Mouse (Mus musculus) stomach, embryonic 14.5 days (tissue): ENCODE results near the gene Mrps18a. TPM values are rescaled to one million over a fixed set of nuclear protein-coding genes. Genes with fewer than 3 reads are reported as not detected.

Experiments
- ATAC-seq: fragments of 200-750 bp; cut with Nextera tagmentation; 2 replicates; pipeline ENCODE4 v1.8.0; 2017; ENCODE audit warnings: low read depth, moderate TSS enrichment; ENCODE audit not compliant: insufficient number of reproducible peaks, insufficient read depth, low FRiP score
- H3K27ac ChIP-seq: fragments of 300-500 bp; sonication (generic); 2 replicates; pipeline ENCODE4 v1.5.1; 2014; ENCODE audit warnings: mild to moderate bottlenecking, low read length, moderate library complexity, mixed read lengths
- H3K27me3 ChIP-seq: fragments of 300-500 bp; sonication (generic); 2 replicates; pipeline ENCODE4 v1.6.1; 2014; ENCODE audit warnings: low read length, control low read depth, mixed read lengths; ENCODE audit not compliant: control insufficient read depth, insufficient read depth
- H3K36me3 ChIP-seq: fragments of 300-500 bp; sonication (generic); 2 replicates; pipeline ENCODE4 v1.6.1; 2014; ENCODE audit warnings: mild to moderate bottlenecking, control low read depth, low read length, moderate library complexity, mixed read lengths; ENCODE audit not compliant: control insufficient read depth, insufficient read depth
- H3K4me1 ChIP-seq: fragments of 300-500 bp; sonication (generic); 2 replicates; pipeline ENCODE4 v1.6.1; 2014; ENCODE audit warnings: low read length, control low read depth, mixed read lengths; ENCODE audit not compliant: control insufficient read depth, insufficient read depth
- H3K4me2 ChIP-seq: fragments of 300-500 bp; sonication (generic); replicated peaks from 2 replicates; pipeline ENCODE4 v1.6.1; 2014; ENCODE audit warnings: low read depth, low read length, control low read depth
- H3K4me3 ChIP-seq: fragments of 300-500 bp; sonication (generic); 2 replicates; pipeline ENCODE4 v1.5.1; 2014; ENCODE audit warnings: low read depth, low read length, control low read depth
- H3K9ac ChIP-seq: fragments of 300-500 bp; sonication (generic); replicated peaks from 2 replicates; pipeline ENCODE4 v1.6.1; 2014; ENCODE audit warnings: low read depth, mild to moderate bottlenecking, control low read depth, low read length, moderate library complexity, mixed read lengths
- H3K9me3 ChIP-seq: fragments of 300-500 bp; sonication (generic); 2 replicates; pipeline ENCODE4 v1.6.1; 2016; ENCODE audit warnings: low read depth, low read length, control low read depth; ENCODE audit not compliant: control insufficient read depth
- WGBS: fragments of 180-500 bp; shearing (Covaris S2); extraction: QIAGEN DNeasy Blood & Tissue Kit; methylation state at CpG from one replicate; pipeline ENCODE4 v1.1.7; 2014; 5-methylcytosine and 5-hydroxymethylcytosine counted together
- polyA plus RNA-seq: library from polyadenylated mRNA; unstranded; fragments of >200 nt; fragmentation: Nextera tagmentation; extraction: Ambion mirVana; gene quantifications from 2 replicates; pipeline ENCODE4 v1.2.1, GENCODE M21; 2014

Gene Mrps18a
- polyA plus RNA-seq, 1 experiment from 2014 or later = 141 TPM

DNA sequence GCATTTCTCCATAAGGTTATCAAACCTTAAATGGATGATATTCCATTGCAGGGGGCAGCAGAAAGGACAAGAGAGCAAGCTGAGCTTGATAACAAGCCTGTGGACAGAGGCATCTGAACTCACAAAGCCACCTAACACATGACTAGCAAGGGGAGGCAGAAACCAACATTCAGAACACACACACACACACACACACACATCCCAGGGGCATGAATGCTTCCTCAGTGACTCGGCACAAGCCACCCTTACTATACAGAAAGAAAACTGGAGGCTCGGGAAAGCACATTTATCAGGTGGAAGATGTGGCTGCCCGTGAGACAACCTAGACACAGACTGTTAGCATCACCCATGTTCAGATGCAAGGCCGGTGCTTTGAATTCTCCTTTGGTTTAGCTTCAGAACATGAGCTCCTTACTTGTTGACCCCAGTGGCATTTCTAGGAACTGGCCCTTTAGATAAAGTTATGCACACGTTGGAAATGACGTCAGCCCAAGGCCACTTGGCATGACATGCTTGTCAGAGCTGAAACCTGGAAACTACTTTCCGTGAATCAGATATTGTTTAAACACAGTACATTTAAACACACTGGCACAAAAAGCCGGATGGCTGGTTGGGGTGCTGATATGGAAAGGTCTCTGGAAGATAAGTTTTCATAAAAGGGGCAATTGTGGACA, 27.9 kb downstream of the Mrps18a start:
- H3K27ac ChIP-seq = no peak overlapping the region
- H3K27me3 ChIP-seq = no peaks in the 10 kb centered on the region
- WGBS = 61% methylated on average over 8 of the region's 8 CpGs
- no peak overlapping the region for H3K4me3 ChIP-seq
- no peaks in the 10 kb centered on the region for H3K36me3 ChIP-seq
- no peak overlapping the region for H3K9ac ChIP-seq
- ATAC-seq = no peak
- H3K9me3 ChIP-seq = no peaks in the 10 kb centered on the region
- no peak overlapping the region for H3K4me2 ChIP-seq
- no peaks in the 10 kb centered on the region; the same call in 1 of the 2 replicates for H3K4me1 ChIP-seq

DNA sequence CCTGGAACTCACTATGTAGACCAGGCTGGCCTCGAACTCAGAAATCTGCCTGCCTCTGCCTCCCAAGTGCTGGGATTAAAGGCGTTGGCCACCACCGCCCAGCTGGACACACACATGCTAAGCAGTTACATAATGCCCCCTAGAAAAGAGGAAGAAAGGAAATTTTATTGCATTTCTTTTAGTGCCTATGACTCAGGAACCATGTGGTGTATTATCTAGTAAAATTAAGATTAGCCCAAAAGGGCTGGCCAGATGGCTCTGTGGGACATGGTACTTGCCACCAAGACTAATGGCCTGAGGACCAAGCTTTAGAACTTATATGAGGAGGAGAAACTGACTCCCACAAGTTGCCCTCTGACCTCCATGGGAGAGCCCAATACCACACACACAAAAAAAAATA, 29.1 kb downstream of the Mrps18a start:
- no peak overlapping the region for H3K4me3 ChIP-seq
- H3K36me3 ChIP-seq = no peaks in the 10 kb centered on the region
- H3K9ac ChIP-seq = no peak overlapping the region
- H3K27ac ChIP-seq = no peak overlapping the region
- no peak overlapping the region for H3K4me2 ChIP-seq
- peaks cover 4% of the 10 kb centered on the region for H3K4me1 ChIP-seq
- no peaks in the 10 kb centered on the region for H3K27me3 ChIP-seq
- H3K9me3 ChIP-seq = no peaks in the 10 kb centered on the region
- 83% methylated on average over 3 of the region's 3 CpGs for WGBS
- ATAC-seq = no peak

DNA sequence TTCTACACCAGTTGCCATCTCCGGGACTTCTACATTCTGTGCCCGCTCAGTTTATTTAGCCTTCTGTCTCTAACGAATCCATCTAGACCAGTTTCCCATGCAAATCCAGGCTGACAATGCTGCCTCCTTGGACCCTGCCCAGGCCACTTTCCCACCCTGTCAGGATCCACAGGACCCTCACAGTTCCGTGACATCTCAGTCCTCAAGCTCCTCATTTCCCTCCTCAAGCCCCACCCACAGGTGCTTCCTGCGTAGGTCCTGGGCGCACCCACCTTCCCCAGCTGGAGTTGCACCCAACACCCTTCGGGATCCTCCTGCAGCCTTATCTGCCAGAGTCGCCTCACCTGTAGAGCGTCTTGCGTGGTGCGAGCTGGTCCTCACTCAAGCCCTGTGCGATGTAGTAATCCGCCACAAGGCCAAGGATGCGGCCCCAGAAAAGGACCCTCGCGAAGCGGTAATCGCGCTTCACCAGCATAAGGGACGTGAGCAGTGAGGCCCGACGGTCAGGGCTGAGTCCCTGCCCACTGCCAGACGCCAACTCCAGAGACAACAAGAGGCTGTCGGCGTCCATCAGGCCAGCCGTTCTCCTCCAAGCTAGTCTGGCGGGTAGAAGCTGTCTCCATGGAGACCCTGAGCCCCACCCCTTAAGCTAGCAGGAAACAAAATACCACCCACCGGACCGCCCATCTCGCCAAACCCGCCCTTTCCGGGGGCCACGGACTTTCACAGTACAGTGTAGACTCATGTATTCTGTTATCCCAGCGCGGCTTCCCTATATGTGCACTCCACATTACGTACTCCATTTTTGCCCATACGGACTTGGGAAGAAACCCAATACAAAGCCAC, 33.0 kb downstream of the Mrps18a start, which contains the start of gene Rsph9:
Gene Rsph9, minus strand, starts transcription at position 639 of the 846 bp plus-strand sequence.
- Histone ChIP-seq H3K4me1 (peaks cover 4% of the 10 kb centered on the region), H3K9ac (no peak within 1 kb of the TSS; the same call in 1 of the 2 replicates), H3K4me2 (peak within 1 kb of the TSS; percentile 82), H3K27ac (peak within 1 kb of the TSS; percentile 39; the same call in 1 of the 2 replicates), H3K27me3 (no peaks in the 10 kb centered on the region), H3K4me3 (peak within 1 kb of the TSS; percentile 38), H3K9me3 (no peaks in the 10 kb centered on the region), H3K36me3 (peaks cover 20% of the 10 kb centered on the region)
- 5% methylated on average over 37 of the region's 37 CpGs for WGBS
- ATAC-seq = peak; percentile 97

DNA sequence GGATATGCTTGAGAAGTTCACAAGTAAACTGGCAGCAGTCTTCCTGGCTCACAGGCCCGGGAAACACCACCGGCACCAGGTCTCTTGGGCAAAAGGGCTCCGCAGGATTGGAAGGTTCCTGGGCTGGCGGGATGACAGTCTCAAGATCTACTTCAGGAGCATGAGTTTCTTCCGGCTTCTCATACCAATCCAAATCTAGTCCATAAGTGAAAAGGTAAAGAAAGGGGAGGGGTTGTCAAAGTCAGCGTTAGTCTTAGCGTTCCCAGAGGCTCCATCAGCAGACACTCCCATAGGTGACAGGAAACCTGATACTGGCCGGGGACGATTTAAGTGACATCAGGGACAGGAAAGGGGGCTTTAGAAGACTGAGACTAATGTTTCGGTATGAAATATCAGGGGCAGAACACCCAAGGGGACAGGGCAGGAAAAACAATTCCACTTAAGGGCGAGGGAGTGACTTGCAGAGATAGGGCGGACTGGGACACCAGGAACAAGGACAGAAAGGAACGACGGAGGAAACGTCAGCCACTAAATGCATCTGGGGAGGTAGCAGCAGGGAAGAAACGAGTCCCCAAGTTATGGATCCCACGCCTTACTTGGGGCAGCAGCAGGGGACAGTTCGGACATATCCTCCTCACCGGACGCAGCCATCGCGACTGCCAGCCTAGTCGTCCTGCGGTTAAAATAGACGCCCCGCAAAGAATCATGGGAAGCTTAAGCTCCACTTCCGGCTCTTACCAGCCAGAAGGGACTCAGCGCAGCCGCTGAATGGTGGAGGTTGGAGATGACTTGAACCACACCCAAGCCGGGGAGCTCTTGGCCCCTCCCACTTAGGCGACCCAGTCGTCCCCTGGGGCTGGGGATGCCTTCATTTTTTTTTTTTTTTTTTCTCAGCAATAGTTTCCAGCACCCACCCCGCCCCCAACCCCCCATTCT, 42.3 kb downstream of the Mrps18a start, which contains the start of gene Mad2l1bp:
Gene Mad2l1bp, minus strand, starts transcription at position 707 of the 936 bp plus-strand sequence.
- H3K4me1 ChIP-seq = peaks cover 6% of the 10 kb centered on the region; the same call in 1 of the 2 replicates
- H3K4me3 ChIP-seq = peak within 1 kb of the TSS; percentile 54
- peak within 1 kb of the TSS; percentile 55; the same call in 1 of the 2 replicates for H3K27ac ChIP-seq
- 5% methylated on average over 33 of the region's 33 CpGs for WGBS
- H3K4me2 ChIP-seq = peak within 1 kb of the TSS; percentile 63
- peak within 1 kb of the TSS; percentile 56 for H3K9ac ChIP-seq
- H3K27me3 ChIP-seq = no peaks in the 10 kb centered on the region
- H3K36me3 ChIP-seq = peaks cover 9% of the 10 kb centered on the region
- ATAC-seq = peak; percentile 89
- no peaks in the 10 kb centered on the region for H3K9me3 ChIP-seq

DNA sequence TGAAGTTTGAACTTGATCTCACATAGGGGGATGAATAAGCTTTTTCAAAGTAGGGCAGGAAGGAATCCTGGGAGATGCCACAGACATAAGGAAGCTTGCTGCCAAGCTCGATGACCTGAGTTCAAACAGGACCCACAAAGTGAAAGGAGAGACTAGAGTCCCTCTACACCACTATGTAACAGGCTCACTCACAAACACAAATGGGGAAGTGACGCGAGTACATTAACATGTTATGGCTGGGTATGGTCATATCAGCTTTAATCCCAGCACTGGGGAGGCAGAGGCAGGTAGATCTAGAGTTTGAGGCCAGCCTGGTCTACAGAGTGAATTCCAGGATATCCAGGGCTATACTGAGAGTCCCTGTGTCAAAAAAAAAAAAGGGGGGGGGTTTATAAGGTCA, 43.5 kb downstream of the Mrps18a start:
- H3K9me3 ChIP-seq = no peaks in the 10 kb centered on the region
- no peak overlapping the region for H3K9ac ChIP-seq
- no peak overlapping the region for H3K27ac ChIP-seq
- peaks cover 6% of the 10 kb centered on the region; the same call in 1 of the 2 replicates for H3K4me1 ChIP-seq
- no peak overlapping the region for H3K4me2 ChIP-seq
- no peak for ATAC-seq
- H3K36me3 ChIP-seq = no peaks in the 10 kb centered on the region
- WGBS = 93% methylated on average over 3 of the region's 3 CpGs
- H3K27me3 ChIP-seq = no peaks in the 10 kb centered on the region
- no peak overlapping the region for H3K4me3 ChIP-seq

DNA sequence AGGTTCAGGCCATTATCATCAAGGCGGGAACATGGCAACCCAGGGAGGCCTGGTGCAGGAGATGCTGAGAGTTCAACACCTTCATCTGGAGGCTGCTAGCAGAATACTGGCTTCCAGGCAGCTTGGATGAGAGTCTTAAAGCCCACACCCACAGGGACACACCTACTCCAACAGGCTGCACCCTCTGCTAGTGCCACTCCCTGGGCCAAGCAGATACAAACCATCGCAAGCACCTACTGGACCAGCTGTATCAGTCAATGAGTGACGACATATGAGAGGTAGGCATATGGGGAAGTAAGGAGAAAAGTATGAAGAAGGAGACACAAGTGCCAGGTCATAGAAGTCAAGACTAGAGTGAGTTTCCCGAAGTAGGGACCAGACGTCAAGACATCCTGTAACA, 45.9 kb downstream of the Mrps18a start:
- H3K27ac ChIP-seq = no peak overlapping the region
- no peak overlapping the region for H3K9ac ChIP-seq
- no peaks in the 10 kb centered on the region for H3K9me3 ChIP-seq
- WGBS = 85% methylated on average over 5 of the region's 5 CpGs
- no peak overlapping the region for H3K4me3 ChIP-seq
- ATAC-seq = no peak
- no peaks in the 10 kb centered on the region for H3K27me3 ChIP-seq
- H3K36me3 ChIP-seq = no peaks in the 10 kb centered on the region
- no peak overlapping the region for H3K4me2 ChIP-seq
- H3K4me1 ChIP-seq = peaks cover 11% of the 10 kb centered on the region; the same call in 1 of the 2 replicates

DNA sequence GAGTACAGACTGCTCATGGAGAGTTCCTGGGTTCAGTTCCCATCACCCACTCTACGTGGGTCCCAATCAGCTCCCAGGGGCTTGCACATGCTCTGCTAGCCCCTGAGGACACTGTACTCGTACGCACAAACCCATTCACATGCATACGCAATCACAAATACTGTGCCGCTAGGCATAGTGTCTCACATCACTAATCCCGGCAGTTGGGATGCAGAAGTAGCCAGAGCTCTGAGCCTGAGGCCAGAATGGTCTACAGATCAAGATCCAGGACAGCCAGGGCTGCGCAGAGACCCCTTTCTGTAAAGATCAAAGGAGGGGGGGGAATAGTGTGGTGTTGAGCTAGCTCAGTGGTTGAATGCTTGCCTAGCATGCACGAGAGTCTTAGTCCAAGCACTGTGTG, 46.3 kb downstream of the Mrps18a start:
- Histone ChIP-seq H3K4me3 (no peak overlapping the region), H3K27me3 (no peaks in the 10 kb centered on the region)
- 93% methylated on average over 8 of the region's 8 CpGs for WGBS

More for the DNA sequence above, 46.3 kb downstream of the Mrps18a start:
- no peaks in the 10 kb centered on the region for H3K9me3 ChIP-seq
- peaks cover 15% of the 10 kb centered on the region for H3K4me1 ChIP-seq
- no peak overlapping the region for H3K9ac ChIP-seq
- no peak overlapping the region for H3K4me2 ChIP-seq
- ATAC-seq = no peak
- no peak overlapping the region for H3K27ac ChIP-seq
- no peaks in the 10 kb centered on the region for H3K36me3 ChIP-seq
